In the genomic region with DNA sequence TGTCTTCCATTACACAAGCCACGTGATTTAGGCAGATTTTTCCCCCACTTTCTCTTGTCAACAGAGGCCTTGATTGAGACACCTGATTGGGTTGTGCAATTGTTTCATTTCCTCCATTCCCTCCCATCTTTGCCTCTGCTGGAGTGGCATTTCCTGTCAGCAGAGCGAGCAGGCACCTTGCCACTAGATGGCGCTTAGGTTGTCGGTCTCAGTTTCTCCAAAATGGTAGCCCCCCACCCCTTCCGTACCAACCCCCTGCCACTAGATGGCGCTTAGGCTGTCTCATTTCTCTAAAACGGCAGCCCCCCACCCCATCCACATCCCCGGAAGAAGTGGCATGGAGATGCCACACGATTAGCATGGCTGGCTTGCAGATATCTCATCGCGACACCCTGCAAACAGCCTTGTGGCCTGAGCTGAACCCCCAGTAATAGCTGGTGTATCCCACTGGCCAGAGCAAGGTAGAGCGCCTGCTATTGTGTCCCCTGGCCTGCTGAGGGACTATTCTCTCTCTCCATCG, we compare ENCODE assay signal across 7 mouse cellular contexts. TPM values are rescaled to one million over a fixed set of nuclear protein-coding genes. Genes with fewer than 3 reads are reported as not detected.
DNase-seq lines count a peak whose midpoint lies in the region; ATAC-seq lines count a peak whose summit lies in the region.

No protein-coding gene starts in this region.

- WGBS in heart, embryonic 14.5 days = 23% methylated on average over 13 of the region's 13 CpGs

- H3K27me3 ChIP-seq in heart, embryonic 14.5 days (ENCODE audit: control insufficient read depth, insufficient read depth, low read length) = no peaks in the 10 kb centered on the region

- H3K4me3 ChIP-seq in heart, embryonic 14.5 days (ENCODE audit: control insufficient read depth in 1 of 2, insufficient read depth in 1 of 2, low read depth in 1 of 2, low read length in 2 of 2) = no peak overlapping the region

- no peaks in the 10 kb centered on the region for H3K9me3 ChIP-seq in heart, embryonic 14.5 days (ENCODE audit: control insufficient read depth, low read length)

- H3K9ac ChIP-seq in heart, embryonic 14.5 days (ENCODE audit: low read length) = no peak overlapping the region

- peak overlapping the region; percentile 33 for H3K4me2 ChIP-seq in heart, embryonic 14.5 days (ENCODE audit: low read length)

- no peak overlapping the region for H3K27ac ChIP-seq in heart, embryonic 14.5 days (replicated peaks in 1 of 2; ENCODE audit: control insufficient read depth in 1 of 2, insufficient read depth in 1 of 2, low read depth in 2 of 2, low read length in 2 of 2)

- no peaks in the 10 kb centered on the region for H3K36me3 ChIP-seq in heart, embryonic 14.5 days (ENCODE audit: control insufficient read depth, insufficient read depth, low read length)

- ATAC-seq in CD4-positive, CD25-positive, alpha-beta regulatory T cell, adult 4 months = peak; percentile 84
- ATAC-seq in heart, embryonic 14.5 days (ENCODE audit: insufficient number of reproducible peaks, insufficient read depth, low FRiP score, low read depth) = peak; percentile 37; the same call in 1 of the 2 replicates

- H3K4me1 ChIP-seq in heart, embryonic 14.5 days (ENCODE audit: control insufficient read depth in 2 of 2, insufficient read depth in 2 of 2, low read length in 2 of 2) = no peaks in the 10 kb centered on the region; a peak in 2 of 4 replicates

- DNase-seq in NIH3T3 (ENCODE audit: low read depth) = peak; percentile 56
- DNase-seq in embryo, embryonic 11.5 days (ENCODE audit: low read depth, low spot score) = peak; percentile 60
- peak; percentile 73 to 78 for DNase-seq in layer of hippocampus, postnatal 14 days (ENCODE audit: low spot score in 2 of 2)
- DNase-seq in lung, postnatal 4 days = peak; percentile 65 to 76
- peak; percentile 29 for DNase-seq in right cerebral cortex, postnatal 25 days

RNA-seq across cellular contexts. Expression of a gene that starts 18.8 kb away (rescaled TPM):
- under 1 TPM; 0.20 to 0.32 TPM for polyA plus RNA-seq in CD4-positive, CD25-positive, alpha-beta regulatory T cell, adult 4 months (2017; shearing (Covaris generic))
- 6.5 and 7.3 TPM in 2 replicates for polyA plus RNA-seq in heart, embryonic 14.5 days (2014; fragmentation: Nextera tagmentation; extraction: Ambion mirVana)
- total RNA-seq in layer of hippocampus, postnatal 14 days (2021) = 1 to 10 TPM; 4.4 to 5.1 TPM
